7 mouse cellular contexts compared by ENCODE assay signal in the genomic region with DNA sequence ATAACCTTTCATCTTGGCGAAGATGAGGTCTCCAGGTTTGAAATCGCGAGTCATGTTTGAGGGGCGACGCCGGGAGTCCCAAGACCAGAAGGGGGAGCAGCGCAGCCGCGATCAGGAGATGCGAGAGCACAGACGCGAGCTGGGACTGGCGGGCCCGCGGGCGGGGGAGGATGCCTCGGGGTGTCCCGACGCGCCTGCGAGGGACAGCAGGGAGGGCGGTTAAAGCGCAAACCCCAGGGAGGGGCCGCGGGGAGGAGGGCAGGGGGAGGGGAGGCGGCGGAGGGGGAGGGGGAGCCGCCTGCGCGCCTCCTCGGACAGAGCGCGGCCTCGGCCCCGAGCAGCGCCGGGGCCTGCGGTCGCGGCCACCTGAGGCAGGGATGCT. TPM values are rescaled to one million over a fixed set of nuclear protein-coding genes. Genes with fewer than 3 reads are reported as not detected.
DNase-seq lines count a peak whose midpoint lies in the region; ATAC-seq and TF ChIP-seq lines count a peak whose summit lies in the region.

No protein-coding gene starts in this region.

- intact Hi-C loops in heart, adult 2 months (cut with DNase I), result loop anchor here (1.0 to 2.0 kb wide), 3 partner anchors 39 to 85 kb away; partner anchors contain the start of gene Ccdc171

- H3K4me3 ChIP-seq in embryonic facial prominence, embryonic 12.5 days, result peak overlapping the region; percentile 95
- peak overlapping the region; percentile 73 for H3K4me3 ChIP-seq in heart, adult 2 months
- peak overlapping the region; percentile 92 for H3K4me3 ChIP-seq in limb, embryonic 13.5 days
- H3K4me3 ChIP-seq in midbrain, embryonic 16.5 days (ENCODE audit: low read depth, low read length), result peak overlapping the region; percentile 90

- H3K4me2 ChIP-seq in embryonic facial prominence, embryonic 12.5 days (replicated peaks), result peak overlapping the region; percentile 54
- peak overlapping the region; percentile 65 for H3K4me2 ChIP-seq in limb, embryonic 13.5 days (replicated peaks)
- peak overlapping the region; percentile 68 for H3K4me2 ChIP-seq in midbrain, embryonic 16.5 days (ENCODE audit: low read length)

- no peaks in the 10 kb centered on the region for H3K27me3 ChIP-seq in embryonic facial prominence, embryonic 12.5 days
- H3K27me3 ChIP-seq in heart, adult 2 months (ENCODE audit: control insufficient read depth, insufficient read depth, low read length), result no peaks in the 10 kb centered on the region
- H3K27me3 ChIP-seq in limb, embryonic 13.5 days, result no peaks in the 10 kb centered on the region
- no peaks in the 10 kb centered on the region for H3K27me3 ChIP-seq in midbrain, embryonic 16.5 days (ENCODE audit: control insufficient read depth, insufficient read depth, low read depth, low read length)

- ATAC-seq in embryonic facial prominence, embryonic 12.5 days (ENCODE audit: insufficient number of reproducible peaks, insufficient read depth, low FRiP score, low TSS enrichment), result peak; percentile 60
- ATAC-seq in limb, embryonic 13.5 days (ENCODE audit: low FRiP score, low read depth), result peak; percentile 81
- peak; percentile 70 for ATAC-seq in midbrain, embryonic 16.5 days

- TF ChIP-seq POLR2A in heart, adult 2 months (IDR thresholded peaks at IDR 0.05; ENCODE audit: insufficient read depth, low read depth, low read length), result no peak

- H3K79me2 ChIP-seq in heart, adult 2 months (replicated peaks; ENCODE audit: control insufficient read depth, insufficient read depth, low read length), result no peaks in the 10 kb centered on the region

- no peaks in the 10 kb centered on the region for H3K9me3 ChIP-seq in embryonic facial prominence, embryonic 12.5 days
- H3K9me3 ChIP-seq in limb, embryonic 13.5 days, result no peaks in the 10 kb centered on the region
- H3K9me3 ChIP-seq in midbrain, embryonic 16.5 days (replicated peaks; ENCODE audit: control insufficient read depth, low read length, poor library complexity, severe bottlenecking), result no peaks in the 10 kb centered on the region

- TF ChIP-seq CTCF in heart, adult 2 months (IDR thresholded peaks at IDR 0.05), result peak; percentile 80

- peak; percentile 84 for DNase-seq in adrenal gland, postnatal 25 days
- DNase-seq in heart, adult 2 months, result peak; percentile 85 to 87
- peak; percentile 47 to 68 for DNase-seq in kidney, adult 8-10 months
- DNase-seq in spleen, postnatal 10 days (ENCODE audit: low spot score in 2 of 2), result peak; percentile 79 to 92

- H3K4me1 ChIP-seq in embryonic facial prominence, embryonic 12.5 days, result peaks cover 15% of the 10 kb centered on the region; the same call in 1 of the 2 replicates
- H3K4me1 ChIP-seq in heart, adult 2 months (ENCODE audit: control insufficient read depth, insufficient read depth, low read length), result no peaks in the 10 kb centered on the region; the same call in none of the 2 replicates
- peaks cover 32% of the 10 kb centered on the region for H3K4me1 ChIP-seq in limb, embryonic 13.5 days
- H3K4me1 ChIP-seq in midbrain, embryonic 16.5 days (ENCODE audit: control insufficient read depth, insufficient read depth, low read length), result peaks cover 30% of the 10 kb centered on the region

- TF ChIP-seq EP300 in heart, adult 2 months (IDR thresholded peaks at IDR 0.05; ENCODE audit: insufficient read depth, low read depth, low read length), result 0 out of 2 replicates have a peak, but pooled peaks have one; percentile 20

- H3K36me3 ChIP-seq in embryonic facial prominence, embryonic 12.5 days, result peaks cover 19% of the 10 kb centered on the region
- H3K36me3 ChIP-seq in heart, adult 2 months (ENCODE audit: control insufficient read depth, insufficient read depth, low read length), result peaks cover 4% of the 10 kb centered on the region; the same call in 1 of the 2 replicates
- peaks cover 32% of the 10 kb centered on the region for H3K36me3 ChIP-seq in limb, embryonic 13.5 days
- H3K36me3 ChIP-seq in midbrain, embryonic 16.5 days (ENCODE audit: control insufficient read depth, insufficient read depth, low read length), result peaks cover 8% of the 10 kb centered on the region

- peak overlapping the region; percentile 98 for H3K27ac ChIP-seq in embryonic facial prominence, embryonic 12.5 days
- H3K27ac ChIP-seq in heart, adult 2 months, result peak overlapping the region; percentile 97
- peak overlapping the region; percentile 97 for H3K27ac ChIP-seq in limb, embryonic 13.5 days
- H3K27ac ChIP-seq in midbrain, embryonic 16.5 days (ENCODE audit: low read length), result peak overlapping the region; percentile 99

- H3K9ac ChIP-seq in embryonic facial prominence, embryonic 12.5 days, result peak overlapping the region; percentile 95
- peak overlapping the region; percentile 90 for H3K9ac ChIP-seq in heart, adult 2 months (ENCODE audit: low read depth, low read length)
- peak overlapping the region; percentile 93 for H3K9ac ChIP-seq in limb, embryonic 13.5 days
- peak overlapping the region; percentile 93 for H3K9ac ChIP-seq in midbrain, embryonic 16.5 days (ENCODE audit: low read depth, low read length)

- whole genome bisulfite sequencing in embryonic facial prominence, embryonic 12.5 days, result 1% methylated on average over 17 of the region's 40 CpGs
- WGBS in heart, adult 2 months, result under 1% methylated on average over 21 of the region's 40 CpGs
- 0% methylated on average over 18 of the region's 40 CpGs for WGBS in limb, embryonic 13.5 days
- WGBS in midbrain, embryonic 16.5 days, result 1% methylated on average over 26 of the region's 40 CpGs

RNA-seq across cellular contexts. Expression of gene Psip1, which starts 0.5 kb away (rescaled TPM):
- total RNA-seq in adrenal gland, postnatal 25 days (2021), result 58.7 and 67.3 TPM in 2 replicates
- polyA plus RNA-seq in embryonic facial prominence, embryonic 12.5 days (2016; fragmentation: Nextera tagmentation; extraction: Ambion mirVana), result 274 and 306 TPM in 2 replicates
- 10 to 100 TPM; 17.1 to 18.1 TPM for total RNA-seq in heart, adult 2 months (2021)
- polyA plus RNA-seq in heart, adult 2 months (2012; rRNA removed), result 8.2 and 8.6 TPM in 2 replicates
- polyA plus RNA-seq in limb, embryonic 13.5 days (2015; fragmentation: Nextera tagmentation; extraction: Ambion mirVana), result 156 and 159 TPM in 2 replicates
- polyA plus RNA-seq in midbrain, embryonic 16.5 days (2015; fragmentation: Nextera tagmentation; extraction: Ambion mirVana), result 284 and 290 TPM in 2 replicates

RNA-seq across cellular contexts. Expression of gene Ccdc171, which starts 39.6 kb away (rescaled TPM):
- 3.6 and 3.7 TPM in 2 replicates for total RNA-seq in adrenal gland, postnatal 25 days (2021)
- polyA plus RNA-seq in embryonic facial prominence, embryonic 12.5 days (2016; fragmentation: Nextera tagmentation; extraction: Ambion mirVana), result 6.3 and 8.1 TPM in 2 replicates
- total RNA-seq in heart, adult 2 months (2021), result 1 to 10 TPM in 1 of 2 experiments, under 1 TPM in 1; 0.94 to 1.2 TPM
- 0.45 and 0.59 TPM in 2 replicates for polyA plus RNA-seq in heart, adult 2 months (2012; rRNA removed)
- polyA plus RNA-seq in limb, embryonic 13.5 days (2015; fragmentation: Nextera tagmentation; extraction: Ambion mirVana), result 4.2 and 4.6 TPM in 2 replicates
- polyA plus RNA-seq in midbrain, embryonic 16.5 days (2015; fragmentation: Nextera tagmentation; extraction: Ambion mirVana), result 3.5 TPM in 2 replicates

Comparison
In these comparisons a context has a peak if more than half of its experiments do, and no peak if none do; other contexts are left out.
1. Peak in every context shown above with its lines: DNase-seq, ATAC-seq, H3K4me3 ChIP-seq and H3K27ac ChIP-seq.
2. RNA of gene Psip1, which starts 0.5 kb away (polyA plus RNA-seq): 274 to 306 TPM in embryonic facial prominence, embryonic 12.5 days, 284 to 290 TPM in midbrain, embryonic 16.5 days and 156 to 159 TPM in limb, embryonic 13.5 days; 8.2 to 8.6 TPM in heart, adult 2 months; every median in the first group is over 10 times any median in the second.